Mouse (Mus musculus) cerebellum, adult (tissue): ENCODE data around the gene Llgl1.
A peak's percentile ranks its signal among the peaks of the same experiment; 100 is the strongest.

Experiments used
- ATAC-seq: cut with Nextera tagmentation; 2 replicates; pipeline ENCODE4 v1.9.2; 2017; ENCODE audit warnings: mild to moderate bottlenecking, moderate library complexity, mixed read lengths; ENCODE audit not compliant: insufficient number of reproducible peaks, low FRiP score, low TSS enrichment

The Llgl1 gene

DNA sequence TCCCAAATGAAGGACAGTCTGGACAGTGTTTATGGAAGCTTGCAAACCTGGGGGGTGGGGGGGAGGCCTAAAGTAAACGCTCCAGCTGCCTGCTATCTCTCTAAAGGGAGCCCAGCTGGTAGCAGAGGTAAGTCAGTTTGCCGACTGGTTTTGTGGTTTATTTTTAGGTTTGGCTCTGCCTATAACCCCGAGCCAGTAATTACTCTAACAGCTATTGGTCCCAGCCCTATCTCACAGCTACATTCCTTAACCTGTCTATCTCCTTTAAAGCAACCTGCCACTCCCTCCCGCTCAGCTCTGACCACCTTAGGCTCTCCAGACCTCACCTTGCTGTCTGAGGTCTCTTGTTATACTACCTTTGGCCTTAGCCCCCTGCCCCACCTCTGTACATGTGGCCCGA lies 19.7 kb downstream of the Llgl1 start:
- no peak for ATAC-seq

DNA sequence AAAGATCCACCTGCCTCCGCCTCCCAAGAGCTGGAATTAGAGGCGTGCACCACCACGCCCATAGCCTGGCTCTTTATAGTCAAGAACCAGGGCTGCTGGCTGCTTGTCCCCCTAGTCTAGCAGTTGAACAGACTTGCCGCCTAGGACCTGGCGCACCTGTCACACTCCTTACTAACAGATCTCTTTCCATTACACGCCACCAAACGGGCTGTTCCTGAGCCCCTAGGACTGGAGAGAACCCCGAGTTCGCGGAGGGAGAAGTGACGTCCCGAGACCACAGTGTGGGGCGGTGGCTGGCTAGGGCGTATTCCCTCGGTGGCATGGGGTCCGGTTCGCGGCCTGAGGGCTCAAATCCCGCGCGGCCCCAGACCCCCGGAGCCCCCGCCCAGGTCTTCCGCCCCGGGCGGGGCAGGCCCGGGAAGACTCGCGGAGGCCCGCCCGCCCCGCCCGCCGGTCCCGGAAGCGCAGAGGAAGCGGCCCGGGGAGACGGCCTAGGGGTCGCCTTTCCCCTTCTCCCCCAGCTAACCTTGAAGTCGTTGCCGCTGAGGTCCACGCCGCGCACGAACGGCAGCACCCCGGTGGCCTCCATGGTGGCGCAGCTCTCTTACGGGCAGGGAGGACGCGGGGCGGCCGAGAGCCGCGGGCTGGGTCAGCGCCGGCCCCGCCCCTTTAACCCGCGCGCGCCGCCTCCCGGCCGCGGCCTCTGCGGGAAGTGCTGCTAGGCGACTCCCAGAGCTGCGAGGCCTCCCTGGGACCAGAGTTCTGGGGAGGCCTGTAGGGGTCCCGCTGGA lies 27.3 kb downstream of the Llgl1 start, which contains the start of gene Flii:
Gene Flii (minus strand): TSS at position 663 of the 791 bp plus-strand sequence.
- ATAC-seq: peak; percentile 50

DNA sequence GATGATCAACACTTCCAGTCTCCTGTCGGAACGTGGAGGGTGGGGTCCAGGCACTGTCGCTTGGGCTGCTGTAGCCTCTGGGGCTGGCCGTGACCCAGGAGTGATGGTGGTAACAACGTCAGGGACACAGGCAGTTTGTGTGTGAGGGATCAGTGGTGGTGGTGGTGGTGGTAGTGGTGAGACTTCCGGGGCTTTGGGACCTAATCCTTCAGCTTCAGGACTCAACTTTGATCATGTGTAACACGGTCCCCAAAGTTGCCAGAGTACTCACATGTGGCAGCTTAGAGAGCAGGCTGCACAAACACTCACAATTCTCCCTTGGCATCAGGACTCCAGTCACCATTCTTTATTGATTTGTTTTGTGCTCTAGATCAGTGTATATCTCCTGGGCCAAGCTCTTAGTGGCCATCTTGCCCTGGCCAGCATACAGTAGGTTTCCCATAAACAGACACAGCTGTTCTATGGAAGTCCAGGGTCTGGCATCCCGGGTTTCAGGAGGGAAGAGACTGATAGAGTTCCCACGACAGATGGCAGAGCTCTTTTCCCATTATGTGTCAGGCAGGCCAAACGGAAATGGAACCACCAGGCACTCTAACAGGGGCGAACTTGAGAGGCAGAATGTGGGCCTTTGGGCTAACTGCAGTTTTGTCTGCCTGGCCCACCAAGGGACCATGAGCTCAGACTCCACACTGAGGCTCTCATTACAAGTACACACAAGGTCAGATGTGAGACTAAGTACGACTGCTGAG lies 28.0 kb downstream of the Llgl1 start:
- no peak; the same call in 1 of the 2 replicates for ATAC-seq

DNA sequence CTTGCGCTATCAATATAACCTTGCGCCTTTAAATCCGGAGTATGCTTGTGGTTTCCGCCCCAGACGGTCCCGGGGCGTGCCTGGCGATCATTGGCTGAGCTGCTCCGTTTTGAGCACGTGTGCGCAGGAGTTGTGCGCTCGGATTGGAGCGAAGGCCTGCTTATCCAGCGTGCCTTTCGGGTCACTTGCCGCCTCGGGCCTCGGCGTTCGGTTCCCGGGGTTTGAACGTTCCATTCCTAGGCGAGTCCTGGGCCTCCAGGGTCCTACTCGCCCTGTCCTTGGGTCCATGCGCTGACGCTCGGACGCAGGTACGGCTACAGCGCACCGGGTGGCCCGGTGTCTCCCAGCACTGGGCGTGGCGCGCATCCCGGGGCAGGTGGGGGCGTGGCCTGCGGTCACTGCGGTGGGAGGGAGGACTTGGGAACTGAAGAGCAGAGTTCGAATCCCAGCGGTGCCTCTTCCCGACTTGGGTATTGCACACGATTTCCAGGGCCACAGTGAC lies 28.8 kb downstream of the Llgl1 start, which contains the start of gene Mief2:
Gene Mief2 (plus strand): TSS at position 139 of the 502 bp plus-strand sequence.
- ATAC-seq: peak; percentile 92

DNA sequence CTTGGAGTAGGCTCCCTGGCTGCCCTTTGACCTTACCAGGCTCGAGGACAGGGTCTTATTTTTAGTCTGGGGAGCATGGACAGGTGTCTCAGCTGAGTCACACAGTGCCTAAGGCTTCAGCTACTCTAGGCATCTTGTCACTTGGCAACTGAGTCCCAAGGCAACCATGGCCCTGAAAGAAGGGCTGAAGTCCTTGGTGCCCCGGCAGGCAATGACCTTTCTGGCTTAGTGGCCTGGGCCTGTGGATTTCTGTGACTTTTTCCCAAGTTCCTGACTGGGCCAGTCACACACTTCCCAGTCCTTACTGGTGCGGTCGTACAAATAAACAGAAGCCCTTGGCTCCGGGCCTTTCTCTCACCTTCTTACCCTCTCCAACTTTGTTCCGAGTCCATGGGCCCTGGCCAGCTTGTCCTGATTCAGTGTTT lies 29.7 kb downstream of the Llgl1 start:
- no peak for ATAC-seq

DNA sequence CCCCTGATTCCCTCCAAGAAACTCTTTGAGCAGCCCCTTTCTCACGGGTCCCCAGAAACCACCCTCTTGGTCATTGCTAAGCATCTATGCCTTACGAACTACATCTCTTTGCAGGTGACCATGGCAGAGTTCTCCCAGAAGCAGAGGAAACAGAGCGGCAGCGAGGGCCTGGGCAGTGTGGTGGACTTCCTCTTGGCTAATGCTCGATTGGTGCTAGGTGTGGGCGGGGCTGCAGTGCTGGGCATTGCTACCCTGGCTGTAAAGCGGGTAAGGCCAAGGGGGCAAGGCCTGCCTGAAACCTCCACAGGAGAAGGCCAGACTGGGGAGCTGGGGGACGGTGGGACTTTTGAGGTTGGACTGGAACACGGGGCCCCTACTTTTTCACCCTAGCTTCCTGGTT lies 30.6 kb downstream of the Llgl1 start:
- ATAC-seq: no peak

DNA sequence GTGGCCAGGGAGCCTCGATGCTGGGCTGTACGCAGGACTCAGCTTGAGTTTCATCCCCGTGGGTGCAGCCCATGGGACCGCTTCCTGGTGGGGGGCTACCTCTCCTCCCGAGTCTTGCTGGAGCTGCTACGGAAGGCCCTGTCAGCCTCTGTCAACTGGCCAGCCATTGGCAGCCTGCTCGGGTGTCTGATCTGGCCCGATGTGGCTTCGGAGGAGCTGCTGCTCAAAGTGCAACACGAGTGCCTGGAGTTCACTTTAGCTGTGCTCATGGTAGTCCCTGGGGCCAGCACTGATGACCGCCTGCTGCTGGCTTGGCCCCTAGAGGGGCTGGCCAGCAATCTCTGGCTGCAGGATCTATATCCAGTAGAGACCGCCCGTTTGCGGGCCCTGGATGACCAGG lies 31.7 kb downstream of the Llgl1 start:
- ATAC-seq: no peak

DNA sequence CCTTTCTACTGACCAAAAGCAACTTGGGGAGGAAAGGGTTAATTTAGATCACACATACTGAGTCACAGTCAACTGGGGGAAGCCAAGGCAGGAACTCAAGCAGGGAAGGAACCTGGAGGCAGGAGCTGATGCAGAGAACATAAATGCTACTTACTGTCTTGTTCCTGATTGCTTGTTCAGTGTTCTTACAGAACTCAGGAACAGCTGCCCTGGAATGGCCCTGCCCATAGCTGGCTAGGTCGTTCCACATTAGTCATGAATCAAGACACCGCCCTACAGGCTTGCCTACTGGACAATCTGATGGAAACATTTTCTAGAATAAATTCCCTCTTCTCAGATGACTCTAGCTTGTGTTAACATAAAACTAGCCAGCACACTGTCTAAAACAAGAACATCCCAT lies 34.7 kb downstream of the Llgl1 start:
- ATAC-seq: no peak

DNA sequence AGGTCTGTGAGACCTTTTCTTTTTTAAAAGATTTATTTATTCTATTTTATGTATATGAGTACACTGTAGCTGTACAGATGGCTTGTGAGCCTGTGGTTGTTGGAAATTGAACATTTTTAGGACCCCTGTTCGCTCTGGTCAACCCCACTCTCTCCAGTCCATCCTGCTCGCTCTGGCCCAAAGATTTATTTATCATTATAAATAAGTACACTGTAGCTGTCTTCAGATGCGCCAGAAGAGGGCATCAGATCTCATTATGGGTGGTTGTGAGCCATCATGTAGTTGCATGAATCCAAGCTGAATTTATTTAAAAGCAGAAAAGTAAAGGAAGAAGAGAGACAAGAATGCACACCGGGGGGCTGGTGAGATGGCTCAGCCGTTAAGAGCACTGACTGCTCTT lies 35.7 kb downstream of the Llgl1 start:
- no peak for ATAC-seq

DNA sequence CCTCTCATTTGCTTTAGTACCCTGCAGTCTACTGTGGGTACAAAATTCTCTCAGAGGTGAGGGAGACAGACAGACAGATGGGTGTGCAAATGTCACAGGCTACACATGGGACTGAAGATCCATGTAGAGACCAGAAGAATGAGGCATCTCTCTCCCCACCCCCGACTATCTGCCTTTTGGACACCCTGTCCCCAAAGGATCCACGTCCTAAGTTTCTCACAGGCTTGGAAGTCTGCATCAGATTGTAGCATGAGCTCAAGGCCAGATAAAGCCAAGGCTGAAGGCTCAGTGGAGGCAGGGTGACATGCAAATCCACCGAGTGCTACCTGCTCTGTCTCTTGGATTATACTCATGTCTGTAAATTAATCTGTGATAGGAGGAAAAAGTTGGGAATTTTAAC lies 37.0 kb downstream of the Llgl1 start:
- ATAC-seq: no peak

DNA sequence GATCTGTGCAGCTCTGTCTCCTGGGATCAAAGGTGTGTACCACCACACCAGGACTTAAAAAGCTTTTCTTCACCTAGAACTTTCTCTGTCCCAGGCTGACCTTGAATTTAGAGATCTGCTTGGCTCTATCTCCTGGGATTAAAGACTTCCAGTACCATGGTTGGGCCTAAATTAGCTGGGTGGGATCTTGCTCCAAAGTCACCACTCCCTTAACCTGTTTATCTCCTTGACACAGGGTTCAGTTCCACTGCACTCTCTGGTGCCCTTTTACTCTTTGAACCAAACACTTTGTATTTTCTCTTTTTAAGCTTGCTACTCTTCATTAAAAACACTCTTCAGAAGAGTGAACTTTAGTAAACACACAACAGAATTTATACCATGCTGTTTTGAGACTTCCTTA lies 37.9 kb downstream of the Llgl1 start:
- no peak for ATAC-seq

DNA sequence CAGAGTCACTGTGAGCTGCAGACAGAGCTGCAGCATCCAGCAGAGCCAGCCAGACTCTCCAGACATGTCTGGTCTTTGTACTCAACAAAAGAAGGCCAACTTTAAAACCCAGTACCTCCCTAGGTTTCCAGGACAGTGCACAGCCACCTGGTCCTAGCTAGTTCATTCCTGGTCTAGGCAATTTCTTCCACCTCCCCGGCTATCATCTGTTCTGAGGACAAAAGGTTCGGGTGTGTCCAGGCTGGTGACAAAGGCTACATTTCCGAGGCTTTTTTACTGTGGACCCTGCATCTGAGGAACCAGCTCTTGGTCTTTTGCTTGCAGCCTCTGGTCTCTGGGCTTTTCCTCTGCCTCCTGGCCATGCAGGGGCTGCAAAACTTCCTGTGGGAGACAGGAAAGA lies 40.8 kb downstream of the Llgl1 start:
- no peak for ATAC-seq

DNA sequence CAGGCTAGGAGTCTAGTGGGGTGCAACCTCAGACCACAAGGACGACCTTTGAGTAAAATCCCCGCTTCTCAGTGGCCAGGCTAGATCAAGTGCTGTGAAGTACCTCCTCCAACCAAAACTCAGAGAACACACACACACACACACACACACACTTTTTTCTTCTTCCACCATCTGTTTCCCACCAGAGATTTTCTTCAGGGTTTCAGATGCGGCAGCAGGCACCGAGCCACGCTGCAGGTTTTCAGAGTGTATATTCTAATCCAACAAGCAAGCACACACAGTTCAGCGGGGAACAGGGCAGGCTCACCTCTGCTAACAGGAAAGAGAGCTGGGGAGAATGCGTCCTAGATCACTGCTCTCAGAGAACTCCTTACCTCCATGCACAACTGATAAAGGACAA lies 56.0 kb downstream of the Llgl1 start:
- no peak for ATAC-seq

DNA sequence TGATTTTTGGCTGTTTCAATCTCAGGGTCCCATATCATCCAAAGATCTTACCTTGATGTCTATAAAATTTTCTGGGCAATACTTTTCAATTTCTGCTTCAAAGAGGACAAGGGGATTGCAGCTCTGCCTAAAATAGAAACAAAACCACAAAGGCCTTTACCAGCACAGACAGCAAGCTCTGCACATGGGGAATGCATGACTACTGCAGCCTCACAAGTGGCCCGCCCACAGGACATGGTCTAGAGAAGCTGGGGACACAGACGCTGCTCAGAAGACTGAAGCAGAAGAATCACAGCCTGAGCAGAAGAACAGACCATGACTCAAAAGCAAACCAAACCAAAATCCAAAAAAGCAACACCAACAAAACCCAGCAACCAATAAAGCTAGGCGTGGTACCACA lies 62.2 kb downstream of the Llgl1 start:
- ATAC-seq: no peak
